Mouse (Mus musculus) stomach, postnatal 0 days (tissue): ENCODE measurements around the gene Itih4.

Experiments used
- CTCF ChIP-seq: IDR thresholded peaks from 2 replicates; pipeline ENCODE4 v1.5.1; 2016; ENCODE audit warnings: antibody characterized with exemption, low read depth, mild to moderate bottlenecking, moderate library complexity
- EP300 ChIP-seq: optimal IDR thresholded peaks from 2 replicates; pipeline ENCODE3; 2016; ENCODE audit warnings: antibody characterized with exemption

GRCm38 (mm10) chr14:30867042-30867441 is 19.2 kb upstream of the Itih4 start:
- TF ChIP-seq CTCF: peak; percentile 96
- no peak for TF ChIP-seq EP300
